Mouse (Mus musculus) adrenal gland, adult (tissue): ENCODE results near the gene Btbd35f19.
A peak's percentile ranks its signal among the peaks of the same experiment; 100 is the strongest.
"Not testable (repeated sequence)": the region's sequence is repeated elsewhere in the genome, so short reads cannot be mapped to it uniquely, and the experiment has no call there.

Experiments
- DNase-seq, 2 experiments: peaks; one replicate each; pipeline ENCODE4 v3.0.0; 2022 to 2023; ENCODE audit warnings: low spot score in 1 of 2; ENCODE audit not compliant: inconsistent age in 2 of 2

The Btbd35f19 gene

DNA sequence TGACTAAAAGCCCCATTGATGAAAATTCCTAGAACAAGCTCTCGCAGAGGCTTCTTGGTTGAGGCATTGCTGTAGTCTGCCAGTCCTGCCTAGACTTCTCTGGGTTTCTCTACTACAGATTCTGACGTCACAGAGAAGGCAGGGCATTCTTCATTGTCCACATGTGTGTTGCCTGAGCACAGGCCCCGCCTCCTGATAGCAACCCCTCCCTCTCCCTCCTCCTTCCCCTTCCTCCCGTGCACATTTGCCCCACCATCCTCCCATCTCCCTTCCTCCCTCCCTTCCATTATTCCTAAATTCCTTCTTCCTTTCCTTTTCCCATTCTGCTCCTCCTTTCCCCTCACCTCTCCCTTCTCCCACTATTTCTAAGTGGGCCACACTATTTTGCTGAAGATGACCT, at the start of gene Btbd35f19:
Gene Btbd35f19 (minus strand): TSS at position 101 of the 400 bp plus-strand sequence.
- DNase-seq, result not testable (repeated sequence)

DNA sequence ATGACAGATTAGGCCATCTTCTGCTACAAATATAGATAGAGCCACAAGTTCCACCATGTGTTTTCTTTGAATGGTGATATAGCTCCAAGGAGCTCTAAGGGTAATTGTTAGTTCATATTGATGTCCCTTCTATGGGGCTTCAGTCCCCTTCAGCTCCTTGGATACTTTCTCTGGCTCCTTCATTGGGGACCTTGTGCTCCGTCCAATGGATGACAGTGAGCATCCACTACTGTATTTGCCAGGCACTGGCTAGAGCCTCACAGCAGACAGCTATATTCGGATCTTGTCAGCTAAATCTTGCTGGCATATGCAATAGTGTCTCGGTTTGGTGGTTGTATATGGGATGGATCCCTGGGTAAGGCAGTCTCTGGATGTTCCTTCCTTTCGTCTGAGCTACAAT, 41.8 kb downstream of the Btbd35f19 start:
- peak in 1 of 2 experiments; percentile 27 for DNase-seq

DNA sequence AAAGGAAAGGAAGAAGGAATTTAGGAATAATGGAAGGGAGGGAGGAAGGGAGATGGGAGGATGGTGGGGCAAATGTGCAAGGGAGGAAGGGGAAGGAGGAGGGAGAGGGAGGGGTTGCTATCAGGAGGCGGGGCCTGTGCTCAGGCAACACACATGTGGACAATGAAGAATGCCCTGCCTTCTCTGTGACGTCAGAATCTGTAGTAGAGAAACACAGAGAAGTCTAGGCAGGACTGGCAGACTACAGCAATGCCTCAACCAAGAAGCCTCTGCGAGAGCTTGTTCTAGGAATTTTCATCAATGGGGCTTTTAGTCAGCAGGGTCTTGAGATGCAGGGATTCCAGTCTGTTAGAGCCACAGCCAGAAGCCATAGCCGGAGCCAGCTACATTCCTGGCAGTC, 47.6 kb downstream of the Btbd35f19 start, which contains the start of gene Btbd35f26:
Gene Btbd35f26 (plus strand): TSS at position 301 of the 400 bp plus-strand sequence.
- not testable (repeated sequence) for DNase-seq
